Mouse (Mus musculus) heart, postnatal 0 days (tissue): ENCODE results near the gene Slc37a3. TPM values are rescaled to one million over a fixed set of nuclear protein-coding genes. Genes with fewer than 3 reads are reported as not detected.

Source experiments
- ATAC-seq: fragments of 200-750 bp; cut with Nextera tagmentation; 2 replicates; pipeline ENCODE4 v1.8.0; 2017; ENCODE audit warnings: low read depth, moderate number of reproducible peaks, moderate library complexity; ENCODE audit not compliant: insufficient read depth
- DNase-seq: peaks from one replicate; pipeline ENCODE4 v3.0.0-alpha.2; 2016; ENCODE audit warnings: low spot score
- H3K27ac ChIP-seq: fragments of 300-500 bp; sonication (generic); 2 replicates; pipeline ENCODE4 v1.5.1; 2014; ENCODE audit warnings: low read depth, mild to moderate bottlenecking
- H3K27me3 ChIP-seq: fragments of 300-500 bp; sonication (generic); 2 replicates; pipeline ENCODE4 v1.6.1; 2014; ENCODE audit warnings: low read length, mixed read lengths; ENCODE audit not compliant: control insufficient read depth, insufficient read depth
- H3K36me3 ChIP-seq: fragments of 300-500 bp; sonication (generic); replicated peaks from 2 replicates; pipeline ENCODE4 v1.6.1; 2014; ENCODE audit warnings: low read length, mixed read lengths; ENCODE audit not compliant: control insufficient read depth, insufficient read depth
- H3K4me1 ChIP-seq: fragments of 300-500 bp; sonication (generic); 2 replicates; pipeline ENCODE4 v1.6.1; 2014; ENCODE audit warnings: antibody characterized with exemption; ENCODE audit not compliant: control insufficient read depth, insufficient read depth
- H3K4me2 ChIP-seq: fragments of 300-500 bp; sonication (generic); 2 replicates; pipeline ENCODE4 v1.6.1; 2014; ENCODE audit warnings: low read depth, mild to moderate bottlenecking, low read length, moderate library complexity
- H3K4me3 ChIP-seq: fragments of 300-500 bp; sonication (generic); 2 replicates; pipeline ENCODE4 v1.5.1; 2014; ENCODE audit warnings: low read depth, low read length
- H3K9ac ChIP-seq: fragments of 300-500 bp; sonication (generic); replicated peaks from 2 replicates; pipeline ENCODE4 v1.6.1; 2014; ENCODE audit warnings: low read depth, low read length, mixed read lengths
- H3K9me3 ChIP-seq: fragments of 300-500 bp; sonication (generic); replicated peaks from 2 replicates; pipeline ENCODE4 v1.6.1; 2016; ENCODE audit warnings: low read length; ENCODE audit not compliant: control insufficient read depth
- CTCF ChIP-seq: IDR thresholded peaks from 2 replicates; pipeline ENCODE4 v1.5.1; 2016; ENCODE audit warnings: antibody characterized with exemption, control low read depth, low read depth
- EP300 ChIP-seq: IDR thresholded peaks from 2 replicates; pipeline ENCODE4 v1.6.1; 2016; ENCODE audit warnings: antibody characterized with exemption, low read depth
- WGBS: fragments of 180-500 bp; shearing (Covaris S2); extraction: QIAGEN DNeasy Blood & Tissue Kit; methylation state at CpG from one replicate; pipeline ENCODE4 v1.1.7; 2014; 5-methylcytosine and 5-hydroxymethylcytosine counted together
- polyA plus RNA-seq: library from polyadenylated mRNA; unstranded; fragments of >200 nt; fragmentation: Nextera tagmentation; extraction: Ambion mirVana; gene quantifications from 2 replicates; pipeline ENCODE4 v1.2.1, GENCODE M21; 2015
- total RNA-seq: library from RNA; depleted of rRNA; stranded (reverse); fragments of >200 nt; gene quantifications from 2 replicates; pipeline ENCODE4 v1.2.3, GENCODE M21; 2014; ENCODE audit warnings: low replicate concordance

Slc37a3 gene
- total and polyA plus RNA-seq, 2 experiments from 2014 or later, result 9.0 to 19.9 TPM

GRCm38 (mm10) chr6:39295727-39296411, 81.6 kb downstream of the Slc37a3 start:
- DNase-seq, result no peak
- H3K9ac ChIP-seq, result no peak overlapping the region

DNA sequence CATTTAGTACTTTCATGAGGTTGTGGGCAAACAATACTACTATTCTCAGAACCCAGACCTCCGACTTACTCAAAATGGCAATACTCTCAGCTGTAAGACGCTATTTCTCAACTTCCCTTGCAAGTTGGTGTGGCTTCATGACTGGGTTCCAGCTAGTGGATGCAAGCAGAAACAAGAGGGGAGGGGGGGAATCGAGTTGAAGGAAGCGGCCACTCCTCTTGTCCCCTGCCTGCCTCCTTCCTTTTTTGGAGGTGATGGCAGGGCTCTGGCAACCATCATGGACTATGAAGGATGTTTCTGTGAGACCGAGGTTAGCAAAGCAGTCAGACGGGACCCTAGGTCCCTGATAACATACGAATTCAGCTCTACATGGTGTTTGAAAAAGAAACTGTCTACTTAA, 87.8 kb downstream of the Slc37a3 start:
- DNase-seq (peak; percentile 49), ATAC-seq (peak; percentile 57; the same call in 1 of the 2 replicates)
- Histone ChIP-seq H3K27me3 (no peaks in the 10 kb centered on the region), H3K4me1 (0 out of 2 replicates have a peak, but pooled peaks cover 3% of the 10 kb centered on the region), H3K4me3 (no peak overlapping the region), H3K36me3 (no peaks in the 10 kb centered on the region), H3K4me2 (peak overlapping the region; percentile 37), H3K9ac (no peak overlapping the region; the same call in 1 of the 2 replicates), H3K9me3 (no peaks in the 10 kb centered on the region), H3K27ac (no peak overlapping the region)
- WGBS, result 14% methylated on average over 7 of the region's 7 CpGs
- no peak for TF ChIP-seq EP300
- no peak for TF ChIP-seq CTCF

More at GRCm38 (mm10) chr6:39295727-39296411, 81.6 kb downstream of the Slc37a3 start:
- TF ChIP-seq EP300, result no peak
- TF ChIP-seq CTCF, result no peak
- WGBS, result 50% methylated on average over 14 of the region's 14 CpGs
- no peaks in the 10 kb centered on the region for H3K27me3 ChIP-seq
- H3K9me3 ChIP-seq, result no peaks in the 10 kb centered on the region
- H3K4me1 ChIP-seq, result no peaks in the 10 kb centered on the region
- 0 out of 2 replicates have a peak overlapping the region, but pooled peaks have one; percentile 26 for H3K27ac ChIP-seq
- H3K4me2 ChIP-seq, result 0 out of 2 replicates have a peak overlapping the region, but pooled peaks have one; percentile 0
- no peak for ATAC-seq
- H3K4me3 ChIP-seq, result no peak overlapping the region
- H3K36me3 ChIP-seq, result no peaks in the 10 kb centered on the region

GRCm38 (mm10) chr6:39287782-39288181, 89.7 kb downstream of the Slc37a3 start:
- no peak for DNase-seq
- Histone ChIP-seq H3K4me3 (no peak overlapping the region), H3K9me3 (no peaks in the 10 kb centered on the region), H3K36me3 (no peaks in the 10 kb centered on the region), H3K27ac (no peak overlapping the region), H3K4me2 (no peak overlapping the region), H3K27me3 (no peaks in the 10 kb centered on the region), H3K4me1 (0 out of 2 replicates have a peak, but pooled peaks cover 3% of the 10 kb centered on the region), H3K9ac (no peak overlapping the region)
- ATAC-seq, result no peak
- WGBS, result 75% methylated on average over 3 of the region's 3 CpGs
- TF ChIP-seq CTCF, result no peak
- TF ChIP-seq EP300, result no peak

- Histone ChIP-seq H3K36me3 (no peaks in the 10 kb centered on the region), H3K4me3 (no peak overlapping the region), H3K4me1 (0 out of 2 replicates have a peak, but pooled peaks cover 3% of the 10 kb centered on the region), H3K27me3 (no peaks in the 10 kb centered on the region), H3K9ac (no peak overlapping the region), H3K4me2 (no peak overlapping the region), H3K9me3 (no peaks in the 10 kb centered on the region), H3K27ac (peak overlapping the region; percentile 46; the same call in 1 of the 2 replicates)
- TF ChIP-seq EP300 (no peak), CTCF (no peak)
- ATAC-seq (no peak), DNase-seq (no peak)
- 40% methylated on average over 5 of the region's 5 CpGs for WGBS
Observed at GRCm38 (mm10) chr6:39286732-39287083, 90.8 kb downstream of the Slc37a3 start.

- no peaks in the 10 kb centered on the region for H3K9me3 ChIP-seq
- H3K27ac ChIP-seq, result peak overlapping the region; percentile 46; the same call in 1 of the 2 replicates
- no peak overlapping the region for H3K9ac ChIP-seq
- H3K4me2 ChIP-seq, result no peak overlapping the region
- ATAC-seq (no peak), DNase-seq (no peak)
- H3K36me3 ChIP-seq, result no peaks in the 10 kb centered on the region
- H3K4me1 ChIP-seq, result 0 out of 2 replicates have a peak, but pooled peaks cover 3% of the 10 kb centered on the region
- no peak for TF ChIP-seq EP300
- TF ChIP-seq CTCF, result no peak
- WGBS, result 12% methylated on average over 6 of the region's 9 CpGs
- no peak overlapping the region for H3K4me3 ChIP-seq
- no peaks in the 10 kb centered on the region for H3K27me3 ChIP-seq
Observed at GRCm38 (mm10) chr6:39286053-39286731, 91.3 kb downstream of the Slc37a3 start.
